Mouse (Mus musculus) stomach, embryonic 15.5 days (tissue): Measurements from ENCODE around the gene Sec24a. TPM values are rescaled to one million over a fixed set of nuclear protein-coding genes. Genes with fewer than 3 reads are reported as not detected.
"Not testable (repeated sequence)": the region's sequence is repeated elsewhere in the genome, so short reads cannot be mapped to it uniquely, and the experiment has no call there.

Experiments
- ATAC-seq: fragments of 200-750 bp; cut with Nextera tagmentation; 2 replicates; pipeline ENCODE4 v1.8.0; 2017; ENCODE audit warnings: low read depth, moderate number of reproducible peaks, moderate TSS enrichment; ENCODE audit not compliant: insufficient read depth, low FRiP score
- H3K27ac ChIP-seq: fragments of 300-500 bp; sonication (generic); 2 replicates; pipeline ENCODE4 v1.5.1; 2015; ENCODE audit warnings: mild to moderate bottlenecking, inconsistent platforms
- H3K27me3 ChIP-seq: fragments of 300-500 bp; sonication (generic); replicated peaks from 2 replicates; pipeline ENCODE4 v1.6.1; 2015; ENCODE audit warnings: inconsistent platforms
- H3K36me3 ChIP-seq: fragments of 300-500 bp; sonication (generic); 2 replicates; pipeline ENCODE4 v1.6.1; 2015; ENCODE audit warnings: inconsistent platforms
- H3K4me1 ChIP-seq: fragments of 300-500 bp; sonication (generic); 2 replicates; pipeline ENCODE4 v1.6.1; 2015; ENCODE audit warnings: inconsistent platforms
- H3K4me2 ChIP-seq: fragments of 300-500 bp; sonication (generic); 2 replicates; pipeline ENCODE4 v1.6.1; 2015; ENCODE audit warnings: mild to moderate bottlenecking, inconsistent platforms
- H3K4me3 ChIP-seq: fragments of 300-500 bp; sonication (generic); replicated peaks from 2 replicates; pipeline ENCODE4 v1.5.1; 2015; ENCODE audit warnings: inconsistent platforms
- H3K9ac ChIP-seq: fragments of 300-500 bp; sonication (generic); 2 replicates; pipeline ENCODE4 v1.6.1; 2015; ENCODE audit warnings: inconsistent platforms
- H3K9me3 ChIP-seq: fragments of 300-500 bp; sonication (generic); 2 replicates; pipeline ENCODE4 v1.6.1; 2016; ENCODE audit warnings: inconsistent platforms
- WGBS: fragments of 180-500 bp; shearing (Covaris S2); methylation state at CpG from one replicate; pipeline ENCODE4 v1.1.7; 2015; 5-methylcytosine and 5-hydroxymethylcytosine counted together
- polyA plus RNA-seq: library from polyadenylated mRNA; unstranded; fragments of >200 nt; fragmentation: Nextera tagmentation; extraction: Ambion mirVana; gene quantifications from 2 replicates; pipeline ENCODE4 v1.2.1, GENCODE M21; 2015

Gene Sec24a
- polyA plus RNA-seq, 1 experiment from 2014 or later = 16.3 TPM

- H3K36me3 ChIP-seq = peaks cover 18% of the 10 kb centered on the region
- H3K27me3 ChIP-seq = no peaks in the 10 kb centered on the region
- WGBS = 86% methylated on average over 6 of the region's 6 CpGs
- H3K27ac ChIP-seq = no peak overlapping the region
- no peaks in the 10 kb centered on the region for H3K9me3 ChIP-seq
- H3K9ac ChIP-seq = no peak overlapping the region
- no peak overlapping the region for H3K4me3 ChIP-seq
- H3K4me1 ChIP-seq = no peaks in the 10 kb centered on the region
- H3K4me2 ChIP-seq = no peak overlapping the region
- ATAC-seq = no peak
Measured at GRCm38 (mm10) chr11:51782721-51783120, 19.3 kb upstream of the Sec24a start.

DNA sequence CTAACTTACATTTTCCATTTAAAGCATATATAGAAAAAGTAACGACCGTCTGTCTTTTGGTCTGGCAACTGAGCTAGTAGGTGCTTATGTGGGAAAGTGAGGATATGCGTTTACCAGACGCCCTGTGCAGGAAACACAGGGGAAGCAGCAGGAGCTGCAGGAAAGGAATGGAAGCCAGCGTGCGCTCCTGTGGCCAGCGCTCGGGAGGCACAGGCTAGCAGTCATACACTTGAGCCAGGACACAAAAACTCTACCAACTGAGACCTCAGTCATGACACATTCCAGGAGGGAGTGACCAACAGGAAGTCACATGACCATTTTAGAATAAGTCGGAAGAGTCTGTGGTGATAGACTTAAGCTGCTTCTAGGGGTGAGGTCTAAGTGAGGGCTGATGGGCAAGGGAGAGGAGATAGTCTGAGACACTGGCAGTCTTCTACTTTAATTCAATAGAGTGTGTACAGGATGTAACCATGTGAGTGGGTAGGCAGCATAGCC, 17.4 kb upstream of the Sec24a start:
- 86% methylated on average over 9 of the region's 9 CpGs for WGBS
- no peak for ATAC-seq
- H3K4me2 ChIP-seq = no peak overlapping the region
- no peak overlapping the region for H3K9ac ChIP-seq
- no peak overlapping the region for H3K4me3 ChIP-seq
- no peaks in the 10 kb centered on the region for H3K9me3 ChIP-seq
- no peaks in the 10 kb centered on the region for H3K4me1 ChIP-seq
- H3K36me3 ChIP-seq = peaks cover 16% of the 10 kb centered on the region
- H3K27ac ChIP-seq = no peak overlapping the region
- no peaks in the 10 kb centered on the region for H3K27me3 ChIP-seq

DNA sequence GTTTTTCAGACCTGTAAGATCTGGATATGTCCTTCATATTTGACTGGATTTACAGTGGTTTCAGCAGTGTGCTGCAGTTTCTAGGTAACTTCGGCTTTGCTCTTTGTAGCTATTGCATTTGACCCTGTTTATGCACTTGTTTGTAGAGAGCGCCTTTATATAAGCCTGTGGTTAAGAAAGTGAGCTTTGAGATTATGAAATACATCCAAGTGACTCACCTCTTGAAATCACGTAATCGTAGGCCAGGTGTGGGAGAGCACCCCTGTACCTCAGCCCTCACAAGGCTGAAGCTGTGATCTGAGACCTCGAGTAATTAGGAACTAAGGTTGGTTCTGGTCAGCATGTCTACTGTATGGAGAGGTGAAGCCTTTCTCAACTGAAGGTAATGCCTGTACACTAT, 14.0 kb upstream of the Sec24a start:
- no peak overlapping the region for H3K9ac ChIP-seq
- ATAC-seq = no peak
- no peak overlapping the region for H3K4me2 ChIP-seq
- no peaks in the 10 kb centered on the region for H3K9me3 ChIP-seq
- H3K27ac ChIP-seq = no peak overlapping the region
- H3K4me1 ChIP-seq = no peaks in the 10 kb centered on the region
- 90% methylated on average over 5 of the region's 5 CpGs for WGBS
- H3K4me3 ChIP-seq = no peak overlapping the region
- no peaks in the 10 kb centered on the region for H3K27me3 ChIP-seq
- peaks cover 4% of the 10 kb centered on the region; the same call in 1 of the 2 replicates for H3K36me3 ChIP-seq

GRCm38 (mm10) chr11:51775507-51775906, 12.1 kb upstream of the Sec24a start:
- no peak overlapping the region for H3K4me2 ChIP-seq
- no peaks in the 10 kb centered on the region for H3K27me3 ChIP-seq
- ATAC-seq = no peak
- H3K36me3 ChIP-seq = no peaks in the 10 kb centered on the region; the same call in 1 of the 2 replicates
- H3K4me3 ChIP-seq = no peak overlapping the region
- H3K9ac ChIP-seq = no peak overlapping the region
- no peaks in the 10 kb centered on the region for H3K9me3 ChIP-seq
- WGBS = 87% methylated on average over 3 of the region's 3 CpGs
- H3K27ac ChIP-seq = no peak overlapping the region
- H3K4me1 ChIP-seq = no peaks in the 10 kb centered on the region

DNA sequence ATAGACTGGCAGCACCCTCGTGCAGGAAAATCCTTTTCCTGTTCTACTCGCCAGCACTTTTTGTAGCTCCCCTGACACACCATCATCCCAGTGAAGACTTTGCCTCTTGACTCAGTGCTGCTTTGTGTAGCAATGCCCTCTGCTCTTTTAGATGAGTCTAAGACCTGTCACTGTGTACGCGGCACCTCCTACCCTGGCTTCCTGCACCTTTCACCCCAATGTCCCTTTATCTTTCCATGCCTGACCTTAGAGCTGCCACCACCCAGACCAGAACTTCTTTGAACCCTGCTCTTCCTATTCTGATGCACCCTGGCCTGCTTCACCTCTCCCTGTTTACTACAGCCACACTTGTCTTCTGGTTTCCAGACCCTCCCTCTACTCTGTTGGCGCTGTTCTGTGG, 4.9 kb upstream of the Sec24a start:
- Histone ChIP-seq H3K4me3 (no peak overlapping the region), H3K36me3 (no peaks in the 10 kb centered on the region), H3K4me1 (peaks cover 6% of the 10 kb centered on the region; the same call in 1 of the 2 replicates), H3K27me3 (no peaks in the 10 kb centered on the region), H3K9me3 (no peaks in the 10 kb centered on the region), H3K9ac (no peak overlapping the region), H3K27ac (no peak overlapping the region), H3K4me2 (no peak overlapping the region)
- no peak for ATAC-seq
- WGBS = 69% methylated on average over 5 of the region's 5 CpGs

DNA sequence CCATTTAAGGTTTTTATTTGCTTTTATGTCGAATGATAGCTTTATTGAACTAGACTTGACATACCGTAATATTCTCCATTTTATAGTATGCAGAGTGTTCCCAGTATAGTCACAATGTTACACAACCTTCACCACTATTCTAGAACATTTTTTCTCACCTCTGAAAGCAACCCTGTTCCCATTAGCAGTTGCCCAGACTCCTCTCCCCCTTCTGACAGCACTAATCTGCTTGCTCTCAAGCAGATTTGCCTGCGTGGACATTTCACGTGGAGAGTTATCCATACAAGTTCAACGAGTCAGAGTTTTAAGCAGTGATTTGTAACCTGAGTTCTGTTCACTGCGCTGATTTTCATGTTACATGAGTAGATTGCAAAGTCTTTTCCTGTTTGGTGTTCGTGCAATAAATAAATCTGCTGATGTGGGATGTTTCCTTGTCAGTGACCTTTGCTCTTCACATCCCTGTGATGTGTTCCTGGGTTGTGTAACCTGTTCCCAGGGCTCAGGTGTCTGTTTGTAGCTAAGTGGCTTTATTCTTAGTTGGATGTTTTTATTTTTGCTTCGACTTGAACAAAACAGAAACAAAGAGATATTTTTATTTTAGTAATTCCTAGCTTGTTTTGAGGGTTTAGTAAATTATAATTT, 4.3 kb upstream of the Sec24a start:
- no peak overlapping the region for H3K9ac ChIP-seq
- H3K4me1 ChIP-seq = peaks cover 6% of the 10 kb centered on the region; the same call in 1 of the 2 replicates
- ATAC-seq = no peak
- no peaks in the 10 kb centered on the region for H3K9me3 ChIP-seq
- 62% methylated on average over 8 of the region's 8 CpGs for WGBS
- no peaks in the 10 kb centered on the region for H3K27me3 ChIP-seq
- H3K4me3 ChIP-seq = no peak overlapping the region
- no peaks in the 10 kb centered on the region for H3K36me3 ChIP-seq
- no peak overlapping the region for H3K4me2 ChIP-seq
- no peak overlapping the region for H3K27ac ChIP-seq

DNA sequence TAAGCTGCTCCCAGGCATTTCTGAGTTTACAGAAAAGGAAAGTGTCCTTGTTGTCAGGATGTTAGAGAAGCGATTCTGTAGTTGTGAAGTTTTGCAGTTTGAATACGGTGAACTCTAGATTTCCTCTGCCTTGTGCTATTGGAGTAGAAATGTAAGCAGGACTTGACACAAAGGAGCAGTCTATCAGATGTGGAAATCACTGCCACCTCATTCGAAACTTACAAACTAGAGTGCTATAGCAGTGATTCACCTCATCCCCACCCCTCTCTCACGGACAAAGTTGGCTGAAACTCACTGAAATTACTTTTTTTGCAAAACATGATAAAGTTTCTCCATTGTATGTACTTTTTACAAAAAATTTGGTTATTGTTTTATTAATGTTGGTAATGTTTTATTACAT, 1.4 kb upstream of the Sec24a start:
- H3K9me3 ChIP-seq = no peaks in the 10 kb centered on the region
- WGBS = 82% methylated on average over 4 of the region's 4 CpGs
- H3K9ac ChIP-seq = no peak overlapping the region
- H3K4me2 ChIP-seq = peak overlapping the region; percentile 78
- peak overlapping the region; percentile 95 for H3K4me3 ChIP-seq
- ATAC-seq = no peak
- H3K27me3 ChIP-seq = no peaks in the 10 kb centered on the region
- H3K4me1 ChIP-seq = peaks cover 6% of the 10 kb centered on the region; the same call in 1 of the 2 replicates
- no peak overlapping the region for H3K27ac ChIP-seq
- no peaks in the 10 kb centered on the region for H3K36me3 ChIP-seq

GRCm38 (mm10) chr11:51763955-51764354, 521 bp upstream of the Sec24a start:
- ATAC-seq = no peak
- H3K27ac ChIP-seq = no peak overlapping the region
- peak overlapping the region; percentile 95 for H3K4me3 ChIP-seq
- no peaks in the 10 kb centered on the region for H3K27me3 ChIP-seq
- peak overlapping the region; percentile 78 for H3K4me2 ChIP-seq
- H3K36me3 ChIP-seq = no peaks in the 10 kb centered on the region
- H3K9ac ChIP-seq = peak overlapping the region; percentile 90
- no peaks in the 10 kb centered on the region for H3K9me3 ChIP-seq
- WGBS = 3% methylated on average over 13 of the region's 13 CpGs
- H3K4me1 ChIP-seq = peaks cover 6% of the 10 kb centered on the region; the same call in 1 of the 2 replicates

DNA sequence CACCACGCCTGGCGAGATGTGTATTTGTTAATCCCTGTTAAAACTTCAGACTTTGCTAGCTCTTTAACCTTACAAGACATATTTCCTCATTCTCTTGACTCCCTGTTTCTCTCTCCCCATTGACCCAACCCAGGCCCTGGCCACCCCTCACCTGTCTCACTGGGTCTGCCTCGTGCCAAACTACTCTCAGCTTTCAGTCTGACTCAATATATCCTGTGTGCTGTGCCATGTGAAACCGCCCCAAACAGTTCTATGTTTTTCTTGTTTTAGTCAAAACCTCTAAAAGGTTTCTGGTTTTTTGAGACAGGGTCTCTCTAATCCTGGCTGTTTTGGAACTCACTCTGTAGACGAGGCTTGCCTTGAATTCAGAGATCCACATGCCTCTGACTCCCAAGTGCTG, 2.2 kb downstream of the Sec24a start:
- H3K9me3 ChIP-seq = no peaks in the 10 kb centered on the region
- no peak overlapping the region for H3K9ac ChIP-seq
- ATAC-seq = no peak
- H3K4me3 ChIP-seq = no peak overlapping the region
- WGBS = 69% methylated on average over 5 of the region's 5 CpGs
- peaks cover 6% of the 10 kb centered on the region; the same call in 1 of the 2 replicates for H3K4me1 ChIP-seq
- H3K4me2 ChIP-seq = no peak overlapping the region
- H3K27me3 ChIP-seq = no peaks in the 10 kb centered on the region
- H3K27ac ChIP-seq = no peak overlapping the region
- H3K36me3 ChIP-seq = no peaks in the 10 kb centered on the region

DNA sequence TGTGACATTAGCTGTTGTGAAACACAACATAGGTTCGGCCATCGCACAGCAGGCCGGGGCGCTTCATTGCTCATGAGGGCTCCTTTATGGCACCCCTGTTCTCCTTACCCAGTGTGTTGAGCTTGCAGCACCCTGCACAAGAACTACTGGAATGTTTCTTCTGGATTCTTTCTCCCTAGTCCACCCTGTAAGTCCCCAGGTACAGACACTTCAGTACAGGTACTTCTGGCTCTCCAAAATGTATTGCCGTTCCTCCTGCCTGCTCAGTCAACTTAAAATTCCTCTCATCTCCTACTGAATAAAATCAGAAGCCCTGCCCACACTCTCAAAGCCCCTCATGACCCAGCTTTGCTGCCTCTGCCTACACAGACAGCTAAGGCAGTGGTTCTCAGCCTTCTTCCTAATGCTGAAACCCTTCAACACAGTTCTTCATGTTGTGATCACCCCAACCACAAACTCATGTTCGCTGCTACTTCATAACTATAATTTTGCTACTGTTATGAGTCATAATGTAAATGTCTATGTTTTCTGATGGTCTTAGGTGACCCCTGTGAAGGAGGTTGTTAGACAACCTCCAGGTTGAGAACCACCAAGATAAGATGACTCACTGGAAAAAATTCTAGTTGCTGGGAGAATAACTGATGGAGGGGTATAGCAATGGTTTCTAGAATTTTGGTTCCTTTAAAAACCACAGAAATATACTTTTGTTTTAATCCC, 3.3 kb downstream of the Sec24a start:
- Histone ChIP-seq H3K4me3 (no peak overlapping the region), H3K9me3 (no peaks in the 10 kb centered on the region), H3K27ac (no peak overlapping the region)

GRCm38 (mm10) chr11:51759251-51759650, 4.2 kb downstream of the Sec24a start:
- H3K4me1 ChIP-seq = peaks cover 7% of the 10 kb centered on the region
- 70% methylated on average over 2 of the region's 2 CpGs for WGBS
- H3K9me3 ChIP-seq = no peaks in the 10 kb centered on the region
- H3K27ac ChIP-seq = no peak overlapping the region
- H3K36me3 ChIP-seq = no peaks in the 10 kb centered on the region
- no peak overlapping the region for H3K9ac ChIP-seq
- H3K4me3 ChIP-seq = no peak overlapping the region
- no peak overlapping the region for H3K4me2 ChIP-seq
- no peaks in the 10 kb centered on the region for H3K27me3 ChIP-seq
- ATAC-seq = no peak

More for the DNA sequence above, 3.3 kb downstream of the Sec24a start:
- no peak overlapping the region for H3K4me2 ChIP-seq
- no peak for ATAC-seq
- H3K4me1 ChIP-seq = peaks cover 6% of the 10 kb centered on the region; the same call in 1 of the 2 replicates
- H3K27me3 ChIP-seq = no peaks in the 10 kb centered on the region
- no peaks in the 10 kb centered on the region for H3K36me3 ChIP-seq
- H3K9ac ChIP-seq = no peak overlapping the region
- WGBS = 86% methylated on average over 6 of the region's 6 CpGs

- not testable (repeated sequence) for H3K27ac ChIP-seq, H3K4me1 ChIP-seq, H3K4me3 ChIP-seq, H3K36me3 ChIP-seq, H3K4me2 ChIP-seq, H3K9me3 ChIP-seq, H3K27me3 ChIP-seq, ATAC-seq, H3K9ac ChIP-seq
- 83% methylated on average over 5 of the region's 5 CpGs for WGBS
Measured at GRCm38 (mm10) chr11:51758207-51758606, 5.2 kb downstream of the Sec24a start.
